Mouse (Mus musculus): ENCODE data around the gene Calcoco1. TPM values are rescaled to one million over a fixed set of nuclear protein-coding genes. Genes with fewer than 3 reads are reported as not detected.
A peak's percentile ranks its signal among the peaks of the same experiment; 100 is the strongest.

Calcoco1 gene
- total and polyA plus RNA-seq, 2 experiments from 2014 or later, result 36.9 to 42.6 TPM

- peak; percentile 26 for ATAC-seq
- H3K36me3 ChIP-seq (ENCODE audit: insufficient read depth), result no peaks in the 10 kb centered on the region
- no peak overlapping the region for H3K9ac ChIP-seq
- H3K27me3 ChIP-seq (ENCODE audit: insufficient read depth, low read length), result no peaks in the 10 kb centered on the region
- H3K4me1 ChIP-seq (ENCODE audit: insufficient read depth), result peaks cover 42% of the 10 kb centered on the region
- peak; percentile 77 for DNase-seq
- no peaks in the 10 kb centered on the region for H3K9me3 ChIP-seq (ENCODE audit: low read length)
- no peak for TF ChIP-seq CTCF (IDR thresholded peaks at IDR 0.05; ENCODE audit: low read depth)
- WGBS, result 43% methylated on average over 5 of the region's 5 CpGs
- H3K4me3 ChIP-seq (ENCODE audit: low read depth, low read length), result no peak overlapping the region
- H3K27ac ChIP-seq (ENCODE audit: low read depth, low read length), result peak overlapping the region; percentile 88
- H3K4me2 ChIP-seq (ENCODE audit: low read depth), result no peak overlapping the region
Observed at GRCm38 (mm10) chr15:102733233-102733632, 11.3 kb upstream of the Calcoco1 start.

- Histone ChIP-seq H3K4me1 (ENCODE audit: insufficient read depth) (peaks cover 42% of the 10 kb centered on the region), H3K9ac (0 out of 2 replicates have a peak overlapping the region, but pooled peaks have one; percentile 22), H3K4me2 (ENCODE audit: low read depth) (no peak overlapping the region), H3K27ac (ENCODE audit: low read depth, low read length) (peak overlapping the region; percentile 88), H3K9me3 (ENCODE audit: low read length) (no peaks in the 10 kb centered on the region), H3K36me3 (ENCODE audit: insufficient read depth) (no peaks in the 10 kb centered on the region), H3K4me3 (ENCODE audit: low read depth, low read length) (no peak overlapping the region), H3K27me3 (ENCODE audit: insufficient read depth, low read length) (no peaks in the 10 kb centered on the region)
- DNase-seq, result peak; percentile 73
- TF ChIP-seq CTCF (IDR thresholded peaks at IDR 0.05; ENCODE audit: low read depth), result no peak
- peak; percentile 34; the same call in 1 of the 2 replicates for ATAC-seq
- 59% methylated on average over 6 of the region's 6 CpGs for WGBS
Observed at GRCm38 (mm10) chr15:102732406-102732805, 10.4 kb upstream of the Calcoco1 start.

- Histone ChIP-seq H3K4me1 (ENCODE audit: insufficient read depth) (peaks cover 12% of the 10 kb centered on the region), H3K4me3 (ENCODE audit: low read depth, low read length) (no peak overlapping the region), H3K9ac (no peak overlapping the region), H3K27ac (ENCODE audit: low read depth, low read length) (no peak overlapping the region), H3K27me3 (ENCODE audit: insufficient read depth, low read length) (no peaks in the 10 kb centered on the region), H3K36me3 (ENCODE audit: insufficient read depth) (no peaks in the 10 kb centered on the region), H3K4me2 (ENCODE audit: low read depth) (no peak overlapping the region), H3K9me3 (ENCODE audit: low read length) (no peaks in the 10 kb centered on the region)
- ATAC-seq, result no peak
- TF ChIP-seq CTCF (IDR thresholded peaks at IDR 0.05; ENCODE audit: low read depth), result no peak
- DNase-seq, result no peak
- 64% methylated on average over 2 of the region's 2 CpGs for WGBS
Observed at GRCm38 (mm10) chr15:102727951-102728350, 6.0 kb upstream of the Calcoco1 start.

GRCm38 (mm10) chr15:102723358-102724135 lies 1.6 kb upstream of the Calcoco1 start:
- peaks cover 9% of the 10 kb centered on the region; the same call in 1 of the 2 replicates for H3K4me1 ChIP-seq (ENCODE audit: insufficient read depth)
- H3K9ac ChIP-seq, result no peak overlapping the region
- H3K27me3 ChIP-seq (ENCODE audit: insufficient read depth, low read length), result no peaks in the 10 kb centered on the region
- TF ChIP-seq CTCF (IDR thresholded peaks at IDR 0.05; ENCODE audit: low read depth), result no peak
- ATAC-seq (no peak), DNase-seq (no peak)
- H3K4me3 ChIP-seq (ENCODE audit: low read depth, low read length), result no peak overlapping the region
- no peaks in the 10 kb centered on the region for H3K9me3 ChIP-seq (ENCODE audit: low read length)
- peaks cover 8% of the 10 kb centered on the region; the same call in 1 of the 2 replicates for H3K36me3 ChIP-seq (ENCODE audit: insufficient read depth)
- no peak overlapping the region for H3K27ac ChIP-seq (ENCODE audit: low read depth, low read length)
- WGBS, result 83% methylated on average over 10 of the region's 10 CpGs
- no peak overlapping the region for H3K4me2 ChIP-seq (ENCODE audit: low read depth)

GRCm38 (mm10) chr15:102722500-102722931 lies 538 bp upstream of the Calcoco1 start:
- WGBS, result 29% methylated on average over 4 of the region's 4 CpGs
- peaks cover 18% of the 10 kb centered on the region for H3K36me3 ChIP-seq (ENCODE audit: insufficient read depth)
- H3K27ac ChIP-seq (ENCODE audit: low read depth, low read length), result 0 out of 2 replicates have a peak overlapping the region, but pooled peaks have one; percentile 22
- H3K27me3 ChIP-seq (ENCODE audit: insufficient read depth, low read length), result no peaks in the 10 kb centered on the region
- H3K4me2 ChIP-seq (ENCODE audit: low read depth), result peak overlapping the region; percentile 46
- H3K9ac ChIP-seq, result no peak overlapping the region
- peak; percentile 6; the same call in 1 of the 2 replicates for ATAC-seq
- H3K9me3 ChIP-seq (ENCODE audit: low read length), result no peaks in the 10 kb centered on the region
- TF ChIP-seq CTCF (IDR thresholded peaks at IDR 0.05; ENCODE audit: low read depth), result no peak
- H3K4me1 ChIP-seq (ENCODE audit: insufficient read depth), result peaks cover 9% of the 10 kb centered on the region; the same call in 1 of the 2 replicates
- H3K4me3 ChIP-seq (ENCODE audit: low read depth, low read length), result peak overlapping the region; percentile 26
- no peak for DNase-seq

- H3K36me3 ChIP-seq (ENCODE audit: insufficient read depth), result peaks cover 29% of the 10 kb centered on the region
- WGBS, result 19% methylated on average over 14 of the region's 14 CpGs
- ATAC-seq, result peak; percentile 12
Observed at GRCm38 (mm10) chr15:102721016-102721898, 721 bp downstream of the Calcoco1 start.

More at GRCm38 (mm10) chr15:102721016-102721898, 721 bp downstream of the Calcoco1 start:
- Histone ChIP-seq H3K4me2 (ENCODE audit: low read depth) (peak overlapping the region; percentile 62), H3K27me3 (ENCODE audit: insufficient read depth, low read length) (no peaks in the 10 kb centered on the region), H3K9me3 (ENCODE audit: low read length) (no peaks in the 10 kb centered on the region), H3K27ac (ENCODE audit: low read depth, low read length) (no peak overlapping the region), H3K4me3 (ENCODE audit: low read depth, low read length) (peak overlapping the region; percentile 49), H3K4me1 (ENCODE audit: insufficient read depth) (peaks cover 9% of the 10 kb centered on the region; the same call in 1 of the 2 replicates), H3K9ac (peak overlapping the region; percentile 34)
- no peak for DNase-seq
- TF ChIP-seq CTCF (IDR thresholded peaks at IDR 0.05; ENCODE audit: low read depth), result no peak
